Comparison of ENCODE assay signal across 32 mouse cellular contexts in genomic region chr10:95368151-95368550, GRCm38 (mm10).
"Had no signal": no experiment of that assay in that cellular context is flagged by ENCODE, and none has a peak within 500 bp of the region (broad histone marks: within the 10 kb centered on the region; RNA-seq: fewer than 3 reads in every experiment).

No protein-coding gene starts in this region.

- H3K4me2 ChIP-seq: heart, embryonic 11.5 days; heart, embryonic 12.5 days; heart, embryonic 13.5 days; heart, embryonic 15.5 days; hindbrain, embryonic 12.5 days; hindbrain, embryonic 13.5 days; hindbrain, embryonic 14.5 days; hindbrain, embryonic 15.5 days; intestine, embryonic 15.5 days; kidney, embryonic 15.5 days had no signal

- H3K4me3 ChIP-seq: heart, embryonic 10.5 days; heart, embryonic 12.5 days; heart, embryonic 13.5 days; heart, embryonic 15.5 days; hindbrain, embryonic 10.5 days; hindbrain, embryonic 12.5 days; hindbrain, embryonic 13.5 days; hindbrain, embryonic 15.5 days; intestine, embryonic 15.5 days; kidney, embryonic 15.5 days; layer of hippocampus, adult 2 months; left cerebral cortex, adult 2 months had no signal

- H3K27me3 ChIP-seq: heart, embryonic 12.5 days; heart, embryonic 13.5 days; heart, embryonic 15.5 days; hindbrain, embryonic 12.5 days; hindbrain, embryonic 13.5 days; hindbrain, embryonic 15.5 days; intestine, embryonic 15.5 days; kidney, embryonic 15.5 days had no signal

- H3K27ac ChIP-seq: heart, embryonic 10.5 days; heart, embryonic 13.5 days; heart, embryonic 15.5 days; hindbrain, embryonic 10.5 days; hindbrain, embryonic 12.5 days; hindbrain, embryonic 13.5 days; hindbrain, embryonic 14.5 days; hindbrain, embryonic 15.5 days; hindbrain, postnatal 0 days; intestine, embryonic 15.5 days; kidney, embryonic 15.5 days; kidney, postnatal 0 days; layer of hippocampus, adult 2 months; left cerebral cortex, adult 2 months had no signal

- H3K36me3 ChIP-seq: heart, embryonic 10.5 days; heart, embryonic 12.5 days; heart, embryonic 13.5 days; heart, embryonic 15.5 days; hindbrain, embryonic 10.5 days; hindbrain, embryonic 12.5 days; hindbrain, embryonic 13.5 days; hindbrain, embryonic 15.5 days; intestine, embryonic 15.5 days; kidney, embryonic 15.5 days had no signal

- H3K4me1 ChIP-seq: heart, embryonic 10.5 days; heart, embryonic 12.5 days; heart, embryonic 13.5 days; heart, embryonic 15.5 days; hindbrain, embryonic 10.5 days; hindbrain, embryonic 12.5 days; hindbrain, embryonic 13.5 days; hindbrain, embryonic 15.5 days; intestine, embryonic 15.5 days; kidney, embryonic 15.5 days had no signal

- H3K9me3 ChIP-seq: heart, embryonic 10.5 days; heart, embryonic 12.5 days; heart, embryonic 15.5 days; hindbrain, embryonic 10.5 days; hindbrain, embryonic 12.5 days; hindbrain, embryonic 13.5 days; hindbrain, embryonic 15.5 days; intestine, embryonic 15.5 days; kidney, embryonic 15.5 days had no signal

- H3K9ac ChIP-seq: heart, embryonic 12.5 days; heart, embryonic 13.5 days; heart, embryonic 15.5 days; hindbrain, embryonic 12.5 days; hindbrain, embryonic 13.5 days; hindbrain, embryonic 14.5 days; hindbrain, embryonic 15.5 days; intestine, embryonic 15.5 days; kidney, embryonic 15.5 days had no signal

- DNase-seq: heart, postnatal 10 days; heart, postnatal 14 days; heart, postnatal 36 days; heart, postnatal 4 days; kidney, adult 11 months; kidney, adult 18-20 months; kidney, adult 2 months; kidney, adult 8-10 months; kidney, adult 9 months; kidney, postnatal 10 days; kidney, postnatal 14 days; kidney, postnatal 25 days; kidney, postnatal 36 days; kidney, postnatal 4 days; layer of hippocampus, adult 9-11 months; layer of hippocampus, postnatal 36 days had no signal
